Mouse (Mus musculus) E14TG2a.4 (cell line): ENCODE measurements around the gene Map3k4.

Experiments used
- CTCF ChIP-seq: conservative IDR thresholded peaks from 2 replicates; pipeline ENCODE4 v1.5.1; 2014; ENCODE audit warnings: low read length
- NANOG ChIP-seq: IDR thresholded peaks from 2 replicates; pipeline ENCODE4 v1.6.1; 2014; ENCODE audit warnings: borderline replicate concordance, low read length, mixed read lengths
- POU5F1 ChIP-seq: IDR thresholded peaks from 2 replicates; pipeline ENCODE4 v1.6.1; 2014; ENCODE audit warnings: low read length, borderline replicate concordance

DNA sequence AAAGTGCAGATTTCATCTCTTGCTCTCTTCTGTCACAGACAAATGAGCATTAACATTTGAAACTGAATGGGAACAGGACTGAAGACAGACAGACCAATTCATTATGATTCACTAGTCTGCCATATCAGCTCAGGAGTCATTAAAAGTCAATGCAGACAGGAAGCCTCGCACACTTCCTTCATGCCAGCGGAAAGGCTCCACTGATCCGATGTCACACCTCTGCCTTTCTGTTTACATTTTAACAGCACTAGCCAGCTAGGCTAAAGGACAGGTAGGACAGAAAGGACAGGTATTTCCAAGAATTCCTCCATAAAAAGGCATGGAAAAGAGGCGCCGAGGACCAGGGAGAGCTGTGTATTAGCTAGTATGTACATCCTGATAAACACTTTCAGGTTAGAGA lies 45.6 kb downstream of the Map3k4 start:
- TF ChIP-seq CTCF = no peak
- no peak for TF ChIP-seq POU5F1
- TF ChIP-seq NANOG = no peak
